Mouse (Mus musculus) liver, embryonic 11.5 days (tissue): ENCODE results near the gene Bpgm. TPM values are rescaled to one million over a fixed set of nuclear protein-coding genes. Genes with fewer than 3 reads are reported as not detected.

Experiments used
- ATAC-seq: fragments of 200-750 bp; cut with Nextera tagmentation; replicated peaks from 2 replicates; pipeline ENCODE4 v1.8.0; 2017; ENCODE audit warnings: moderate number of reproducible peaks, mild to moderate bottlenecking, moderate TSS enrichment, moderate library complexity; ENCODE audit not compliant: low FRiP score
- DNase-seq: peaks from one replicate; pipeline ENCODE4 v3.0.0-alpha.2; 2017; ENCODE audit warnings: low spot score
- H3K27ac ChIP-seq: fragments of 300-500 bp; sonication (generic); 2 replicates; pipeline ENCODE4 v1.5.1; 2014; ENCODE audit warnings: mild to moderate bottlenecking, low read depth, low read length, control low read depth
- H3K27me3 ChIP-seq: fragments of 300-500 bp; sonication (generic); replicated peaks from 2 replicates; pipeline ENCODE4 v1.6.1; 2014; ENCODE audit warnings: low read length, mixed read lengths; ENCODE audit not compliant: control insufficient read depth, insufficient read depth
- H3K36me3 ChIP-seq: fragments of 300-500 bp; sonication (generic); 2 replicates; pipeline ENCODE4 v1.6.1; 2014; ENCODE audit warnings: mild to moderate bottlenecking, low read length, moderate library complexity, mixed read lengths; ENCODE audit not compliant: control insufficient read depth, insufficient read depth
- H3K4me1 ChIP-seq: fragments of 300-500 bp; sonication (generic); replicated peaks from 2 replicates; pipeline ENCODE4 v1.6.1; 2014; ENCODE audit warnings: low read length, mixed read lengths; ENCODE audit not compliant: control insufficient read depth, insufficient read depth
- H3K4me2 ChIP-seq: fragments of 300-500 bp; sonication (generic); 2 replicates; pipeline ENCODE4 v1.6.1; 2014; ENCODE audit warnings: mild to moderate bottlenecking, control low read depth, moderate library complexity
- H3K4me3 ChIP-seq: fragments of 300-500 bp; sonication (generic); 2 replicates; pipeline ENCODE4 v1.5.1; 2014; ENCODE audit warnings: low read depth, low read length, control low read depth
- H3K9ac ChIP-seq: fragments of 300-500 bp; sonication (generic); 2 replicates; pipeline ENCODE4 v1.6.1; 2014; ENCODE audit warnings: low read depth, low read length, control low read depth
- H3K9me3 ChIP-seq: fragments of 300-500 bp; sonication (generic); 2 replicates; pipeline ENCODE4 v1.6.1; 2016; ENCODE audit warnings: low read length, inconsistent platforms, mixed read lengths; ENCODE audit not compliant: control insufficient read depth
- WGBS: fragments of 180-500 bp; shearing (Covaris S2); extraction: QIAGEN DNeasy Blood & Tissue Kit; methylation state at CpG from one replicate; pipeline ENCODE4 v1.1.7; 2014; 5-methylcytosine and 5-hydroxymethylcytosine counted together
- polyA plus RNA-seq: library from polyadenylated mRNA; unstranded; fragments of >200 nt; fragmentation: Nextera tagmentation; extraction: Ambion mirVana; gene quantifications from 2 replicates; pipeline ENCODE4 v1.2.1, GENCODE M21; 2014

The Bpgm gene
- polyA plus RNA-seq, 1 experiment from 2014 or later, result 38.1 TPM

- 51% methylated on average over 5 of the region's 5 CpGs for WGBS
- peaks cover 39% of the 10 kb centered on the region for H3K4me1 ChIP-seq
- no peak for DNase-seq
Observed at GRCm38 (mm10) chr6:34514655-34515054, 38.6 kb downstream of the Bpgm start.

GRCm38 (mm10) chr6:34515098-34515782 lies 39.2 kb downstream of the Bpgm start:
- no peak overlapping the region for H3K4me2 ChIP-seq
- WGBS, result 70% methylated on average over 10 of the region's 10 CpGs
- no peaks in the 10 kb centered on the region for H3K36me3 ChIP-seq
- H3K27ac ChIP-seq, result no peak overlapping the region
- ATAC-seq (no peak), DNase-seq (no peak)
- no peak overlapping the region for H3K9ac ChIP-seq
- no peak overlapping the region for H3K4me3 ChIP-seq
- no peaks in the 10 kb centered on the region for H3K9me3 ChIP-seq
- peaks cover 40% of the 10 kb centered on the region for H3K4me1 ChIP-seq
- H3K27me3 ChIP-seq, result no peaks in the 10 kb centered on the region

More at GRCm38 (mm10) chr6:34514655-34515054, 38.6 kb downstream of the Bpgm start:
- H3K9ac ChIP-seq, result no peak overlapping the region
- H3K27ac ChIP-seq, result no peak overlapping the region
- ATAC-seq, result no peak
- no peaks in the 10 kb centered on the region for H3K9me3 ChIP-seq
- no peak overlapping the region for H3K4me2 ChIP-seq
- H3K4me3 ChIP-seq, result no peak overlapping the region
- H3K36me3 ChIP-seq, result no peaks in the 10 kb centered on the region
- H3K27me3 ChIP-seq, result no peaks in the 10 kb centered on the region

- no peaks in the 10 kb centered on the region for H3K27me3 ChIP-seq
- H3K9ac ChIP-seq, result no peak overlapping the region
- no peak for DNase-seq
- WGBS, result 50% methylated on average over 1 of the region's 1 CpGs
- no peak overlapping the region for H3K4me2 ChIP-seq
- H3K4me1 ChIP-seq, result peaks cover 38% of the 10 kb centered on the region
- ATAC-seq, result no peak
- H3K4me3 ChIP-seq, result no peak overlapping the region
- no peaks in the 10 kb centered on the region for H3K36me3 ChIP-seq
- no peak overlapping the region for H3K27ac ChIP-seq
- H3K9me3 ChIP-seq, result no peaks in the 10 kb centered on the region
Observed at GRCm38 (mm10) chr6:34515783-34516099, 39.7 kb downstream of the Bpgm start.

DNA sequence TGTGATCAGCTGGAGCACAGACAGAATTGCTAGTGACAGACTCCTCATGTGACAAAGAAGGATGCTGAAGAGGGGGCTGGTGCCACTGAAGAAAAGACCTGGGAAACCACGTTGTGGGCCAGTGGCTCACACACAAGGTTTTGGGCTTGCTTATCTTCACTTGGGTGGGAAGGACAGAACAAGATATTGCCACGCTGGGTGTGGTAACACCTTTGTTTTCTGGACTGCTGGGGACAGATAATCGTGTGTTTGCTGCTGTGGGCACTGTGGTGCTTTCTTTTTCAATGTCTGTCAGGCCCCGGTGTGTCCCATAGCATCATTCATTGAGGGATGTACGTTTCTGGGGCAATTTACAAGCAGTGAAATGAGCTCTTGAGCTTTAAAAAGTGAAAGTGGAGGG lies 41.7 kb downstream of the Bpgm start:
- Histone ChIP-seq H3K27ac (peak overlapping the region; percentile 89), H3K36me3 (no peaks in the 10 kb centered on the region), H3K4me3 (no peak overlapping the region), H3K9me3 (no peaks in the 10 kb centered on the region), H3K9ac (no peak overlapping the region), H3K27me3 (no peaks in the 10 kb centered on the region), H3K4me2 (peak overlapping the region; percentile 38), H3K4me1 (peaks cover 34% of the 10 kb centered on the region)
- DNase-seq (no peak), ATAC-seq (peak; percentile 94)
- WGBS, result 40% methylated on average over 5 of the region's 5 CpGs

DNA sequence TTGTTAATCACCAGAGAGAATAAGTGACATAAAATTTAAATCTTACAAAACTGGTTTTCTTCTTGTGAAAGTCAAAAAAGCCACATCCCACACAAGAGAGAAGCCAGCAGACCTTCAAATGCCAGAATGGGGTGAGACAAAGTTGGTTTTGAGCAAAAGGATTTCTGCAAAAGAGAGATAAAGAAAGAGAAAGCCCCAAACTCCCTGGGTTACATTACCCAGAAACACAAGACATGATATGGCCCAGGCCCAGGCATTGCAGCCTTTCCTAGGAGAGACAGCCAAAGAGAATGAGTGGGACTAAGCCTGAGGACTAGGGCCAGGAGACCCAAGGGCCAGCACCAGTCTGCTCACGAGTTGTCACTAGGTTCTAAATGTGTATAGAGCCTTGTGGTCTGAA lies 43.1 kb downstream of the Bpgm start:
- 68% methylated on average over 1 of the region's 1 CpGs for WGBS
- peak overlapping the region; percentile 89 for H3K27ac ChIP-seq
- DNase-seq, result no peak
- H3K36me3 ChIP-seq, result no peaks in the 10 kb centered on the region
- H3K9ac ChIP-seq, result 0 out of 2 replicates have a peak overlapping the region, but pooled peaks have one; percentile 13
- H3K4me1 ChIP-seq, result peaks cover 34% of the 10 kb centered on the region
- no peaks in the 10 kb centered on the region for H3K27me3 ChIP-seq
- H3K9me3 ChIP-seq, result no peaks in the 10 kb centered on the region
- 0 out of 2 replicates have a peak overlapping the region, but pooled peaks have one; percentile 18 for H3K4me2 ChIP-seq
- ATAC-seq, result peak; percentile 69
- no peak overlapping the region for H3K4me3 ChIP-seq

GRCm38 (mm10) chr6:34520491-34520890 lies 44.5 kb downstream of the Bpgm start:
- 80% methylated on average over 2 of the region's 2 CpGs for WGBS
- ATAC-seq (no peak), DNase-seq (no peak)
- H3K27me3 ChIP-seq, result no peaks in the 10 kb centered on the region
- peaks cover 37% of the 10 kb centered on the region for H3K4me1 ChIP-seq
- H3K27ac ChIP-seq, result no peak overlapping the region
- no peak overlapping the region for H3K9ac ChIP-seq
- H3K36me3 ChIP-seq, result no peaks in the 10 kb centered on the region
- no peak overlapping the region for H3K4me2 ChIP-seq
- H3K4me3 ChIP-seq, result no peak overlapping the region
- no peaks in the 10 kb centered on the region for H3K9me3 ChIP-seq

- Histone ChIP-seq H3K9ac (no peak overlapping the region), H3K4me3 (no peak overlapping the region), H3K4me2 (no peak overlapping the region), H3K4me1 (peaks cover 41% of the 10 kb centered on the region), H3K27me3 (no peaks in the 10 kb centered on the region), H3K27ac (no peak overlapping the region), H3K36me3 (no peaks in the 10 kb centered on the region), H3K9me3 (no peaks in the 10 kb centered on the region)
- 65% methylated on average over 6 of the region's 6 CpGs for WGBS
- no peak for DNase-seq
- ATAC-seq, result no peak
Observed at GRCm38 (mm10) chr6:34520912-34521311, 44.9 kb downstream of the Bpgm start.

DNA sequence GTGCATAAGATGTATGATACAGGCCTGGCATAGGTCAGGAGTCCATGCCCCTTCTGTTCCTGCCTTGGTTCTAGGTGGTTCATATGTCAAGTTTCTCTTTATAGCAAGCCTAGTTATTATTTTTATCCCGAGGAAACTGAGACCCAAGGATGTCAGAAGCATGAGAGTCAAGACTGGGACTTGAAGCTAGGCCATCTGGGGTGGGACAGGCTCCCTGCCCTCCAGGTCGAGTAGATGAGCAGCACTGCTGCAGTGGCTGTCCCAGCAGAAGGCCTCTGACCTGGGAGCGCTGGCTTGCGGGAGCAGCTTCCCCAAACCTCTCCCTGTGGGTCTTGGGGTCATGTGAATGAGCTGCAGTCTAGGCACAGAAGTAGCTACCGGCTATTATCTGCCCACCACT lies 47.5 kb downstream of the Bpgm start:
- WGBS, result 63% methylated on average over 5 of the region's 5 CpGs
- no peak for DNase-seq
- Histone ChIP-seq H3K4me3 (no peak overlapping the region), H3K4me1 (peaks cover 48% of the 10 kb centered on the region), H3K9ac (no peak overlapping the region), H3K9me3 (no peaks in the 10 kb centered on the region), H3K36me3 (no peaks in the 10 kb centered on the region), H3K4me2 (no peak overlapping the region), H3K27me3 (no peaks in the 10 kb centered on the region), H3K27ac (no peak overlapping the region)
- no peak for ATAC-seq

- Histone ChIP-seq H3K4me3 (no peak overlapping the region), H3K9ac (no peak overlapping the region), H3K27me3 (no peaks in the 10 kb centered on the region), H3K36me3 (no peaks in the 10 kb centered on the region), H3K4me2 (no peak overlapping the region), H3K27ac (peak overlapping the region; percentile 30; the same call in 1 of the 2 replicates), H3K4me1 (peaks cover 32% of the 10 kb centered on the region), H3K9me3 (no peaks in the 10 kb centered on the region)
- WGBS, result 60% methylated on average over 1 of the region's 1 CpGs
- DNase-seq, result no peak
- peak; percentile 78 for ATAC-seq
Observed at GRCm38 (mm10) chr6:34525499-34525924, 49.5 kb downstream of the Bpgm start.
